Mouse (Mus musculus) kidney, embryonic 14.5 days (tissue): ENCODE data around the gene Gpat2. TPM values are rescaled to one million over a fixed set of nuclear protein-coding genes. Genes with fewer than 3 reads are reported as not detected.

Experiments
- ATAC-seq: fragments of 200-750 bp; cut with Nextera tagmentation; 2 replicates; pipeline ENCODE4 v1.8.0; 2017; ENCODE audit warnings: moderate number of reproducible peaks, mild to moderate bottlenecking, moderate TSS enrichment, moderate library complexity; ENCODE audit not compliant: low FRiP score, low TSS enrichment
- H3K27ac ChIP-seq: fragments of 300-500 bp; sonication (generic); 2 replicates; pipeline ENCODE4 v1.5.1; 2014; ENCODE audit warnings: low read depth, mild to moderate bottlenecking, low read length, moderate library complexity, mixed read lengths
- H3K27me3 ChIP-seq: fragments of 300-500 bp; sonication (generic); 2 replicates; pipeline ENCODE4 v1.6.1; 2014; ENCODE audit warnings: mild to moderate bottlenecking, low read length; ENCODE audit not compliant: control insufficient read depth, insufficient read depth
- H3K36me3 ChIP-seq: fragments of 300-500 bp; sonication (generic); 2 replicates; pipeline ENCODE4 v1.6.1; 2014; ENCODE audit warnings: low read length, mixed read lengths; ENCODE audit not compliant: control insufficient read depth, insufficient read depth
- H3K4me1 ChIP-seq: fragments of 300-500 bp; sonication (generic); 2 replicates; pipeline ENCODE4 v1.6.1; 2014; ENCODE audit warnings: low read length, mixed read lengths; ENCODE audit not compliant: control insufficient read depth, insufficient read depth
- H3K4me2 ChIP-seq: fragments of 300-500 bp; sonication (generic); replicated peaks from 2 replicates; pipeline ENCODE4 v1.6.1; 2014; ENCODE audit warnings: low read depth, mild to moderate bottlenecking, low read length
- H3K4me3 ChIP-seq: fragments of 300-500 bp; sonication (generic); 2 replicates; pipeline ENCODE4 v1.5.1; 2014; ENCODE audit warnings: mild to moderate bottlenecking, low read length
- H3K9ac ChIP-seq: fragments of 300-500 bp; sonication (generic); 2 replicates; pipeline ENCODE4 v1.6.1; 2014; ENCODE audit warnings: low read depth, mild to moderate bottlenecking, low read length, moderate library complexity
- H3K9me3 ChIP-seq: fragments of 300-500 bp; sonication (generic); 2 replicates; pipeline ENCODE4 v1.6.1; 2016; ENCODE audit warnings: low read length; ENCODE audit not compliant: control insufficient read depth
- WGBS: fragments of 180-500 bp; shearing (Covaris S2); extraction: QIAGEN DNeasy Blood & Tissue Kit; methylation state at CpG from one replicate; pipeline ENCODE4 v1.1.7; 2014; 5-methylcytosine and 5-hydroxymethylcytosine counted together
- polyA plus RNA-seq: library from polyadenylated mRNA; unstranded; fragments of >200 nt; fragmentation: Nextera tagmentation; extraction: Ambion mirVana; gene quantifications from 2 replicates; pipeline ENCODE4 v1.2.1, GENCODE M21; 2014

Gene Gpat2
- polyA plus RNA-seq, 1 experiment from 2014 or later = 0.15 TPM

DNA sequence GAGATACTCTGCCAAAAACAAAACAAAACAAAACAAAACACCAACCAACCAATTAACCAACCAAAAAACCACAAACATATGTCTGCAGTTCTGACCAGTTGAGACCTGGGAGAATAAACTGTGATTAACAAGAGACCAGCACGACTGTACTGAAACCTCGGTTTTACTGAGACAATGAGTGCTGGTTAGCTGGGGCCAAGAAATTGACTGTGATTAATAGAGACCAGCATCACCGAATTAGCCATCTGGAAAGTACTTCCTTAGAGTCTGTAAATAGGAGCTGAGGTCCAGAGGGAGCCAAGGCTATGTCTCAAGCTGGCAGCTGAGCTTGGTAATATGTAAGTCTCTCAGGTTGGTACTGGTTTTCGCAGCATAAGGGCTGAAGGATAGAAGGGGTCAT, 34.2 kb upstream of the Gpat2 start:
- ATAC-seq = no peak
- H3K27ac ChIP-seq = no peak overlapping the region
- no peaks in the 10 kb centered on the region for H3K9me3 ChIP-seq
- 67% methylated on average over 4 of the region's 4 CpGs for WGBS
- H3K4me2 ChIP-seq = no peak overlapping the region
- no peaks in the 10 kb centered on the region for H3K4me1 ChIP-seq
- no peak overlapping the region for H3K9ac ChIP-seq
- no peaks in the 10 kb centered on the region for H3K36me3 ChIP-seq
- H3K4me3 ChIP-seq = no peak overlapping the region
- no peaks in the 10 kb centered on the region for H3K27me3 ChIP-seq

GRCm38 (mm10) chr2:127391323-127391722, 33.7 kb upstream of the Gpat2 start:
- H3K4me1 ChIP-seq = no peaks in the 10 kb centered on the region
- no peak for ATAC-seq
- H3K27me3 ChIP-seq = no peaks in the 10 kb centered on the region
- no peaks in the 10 kb centered on the region for H3K9me3 ChIP-seq
- H3K27ac ChIP-seq = no peak overlapping the region
- 70% methylated on average over 3 of the region's 3 CpGs for WGBS
- no peak overlapping the region for H3K4me2 ChIP-seq
- H3K9ac ChIP-seq = no peak overlapping the region
- no peaks in the 10 kb centered on the region for H3K36me3 ChIP-seq
- H3K4me3 ChIP-seq = no peak overlapping the region

DNA sequence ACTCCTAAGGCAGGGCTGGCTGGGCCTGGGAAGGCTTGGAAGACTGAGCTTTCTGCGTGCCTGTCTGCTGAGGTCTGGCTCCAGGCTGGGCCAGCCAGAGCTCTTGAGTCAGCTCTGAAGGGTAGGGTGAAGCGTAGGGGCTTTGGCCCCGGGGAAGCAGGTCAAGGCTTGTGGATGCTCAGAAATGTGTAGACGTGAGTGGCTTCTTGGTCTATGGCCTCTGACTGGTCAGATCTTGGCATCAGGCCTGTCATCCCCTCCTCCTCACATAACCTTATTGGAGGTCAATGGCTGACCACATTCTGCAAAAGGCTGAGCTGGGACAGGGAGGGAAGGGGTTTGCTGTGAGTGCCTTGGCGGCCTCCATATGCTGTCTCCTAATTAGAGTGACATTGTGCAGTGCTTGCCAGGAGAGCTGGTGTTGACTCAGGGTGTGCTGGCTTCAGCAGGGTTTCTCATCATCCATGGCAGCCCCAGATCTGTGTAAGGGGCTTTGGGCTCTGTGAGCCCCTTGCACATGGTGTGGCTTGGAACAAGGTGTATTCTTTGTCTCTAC, 30.3 kb upstream of the Gpat2 start:
- H3K4me1 ChIP-seq = no peaks in the 10 kb centered on the region
- 81% methylated on average over 5 of the region's 5 CpGs for WGBS
- H3K4me2 ChIP-seq = no peak overlapping the region
- H3K27ac ChIP-seq = no peak overlapping the region
- H3K4me3 ChIP-seq = no peak overlapping the region
- H3K36me3 ChIP-seq = no peaks in the 10 kb centered on the region
- H3K9ac ChIP-seq = no peak overlapping the region
- ATAC-seq = no peak
- H3K27me3 ChIP-seq = no peaks in the 10 kb centered on the region
- H3K9me3 ChIP-seq = no peaks in the 10 kb centered on the region

- H3K4me3 ChIP-seq = no peak overlapping the region
- H3K9me3 ChIP-seq = no peaks in the 10 kb centered on the region
- H3K27me3 ChIP-seq = no peaks in the 10 kb centered on the region
- no peaks in the 10 kb centered on the region for H3K36me3 ChIP-seq
- H3K27ac ChIP-seq = no peak overlapping the region
- H3K4me1 ChIP-seq = no peaks in the 10 kb centered on the region
- ATAC-seq = no peak
- H3K9ac ChIP-seq = no peak overlapping the region
- WGBS = 78% methylated on average over 7 of the region's 7 CpGs
- no peak overlapping the region for H3K4me2 ChIP-seq
Observed at GRCm38 (mm10) chr2:127398738-127399137, 26.3 kb upstream of the Gpat2 start.

DNA sequence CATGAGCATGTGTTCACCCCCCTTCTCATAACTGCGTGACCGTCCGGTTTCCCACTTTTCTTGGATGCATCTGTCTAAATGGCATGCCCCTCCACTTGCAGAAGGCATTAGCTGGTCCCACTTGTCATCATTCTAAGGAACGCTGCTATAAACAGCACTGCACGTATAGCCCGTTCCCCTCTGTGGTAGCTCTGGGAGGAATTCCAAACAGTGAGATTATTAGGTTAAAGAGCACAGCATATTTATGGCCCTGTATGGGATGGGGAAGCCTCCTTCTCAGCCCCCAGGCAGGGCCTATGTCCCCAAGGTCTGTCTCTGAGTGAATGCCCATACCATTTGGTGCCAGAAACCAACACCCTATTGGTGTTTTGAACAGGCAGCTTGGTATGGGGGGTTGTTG, 13.9 kb upstream of the Gpat2 start:
- Histone ChIP-seq H3K4me2 (no peak overlapping the region), H3K27ac (no peak overlapping the region), H3K36me3 (no peaks in the 10 kb centered on the region), H3K9ac (no peak overlapping the region), H3K9me3 (no peaks in the 10 kb centered on the region), H3K4me3 (no peak overlapping the region), H3K27me3 (no peaks in the 10 kb centered on the region), H3K4me1 (no peaks in the 10 kb centered on the region)
- ATAC-seq = no peak
- WGBS = 82% methylated on average over 6 of the region's 6 CpGs

DNA sequence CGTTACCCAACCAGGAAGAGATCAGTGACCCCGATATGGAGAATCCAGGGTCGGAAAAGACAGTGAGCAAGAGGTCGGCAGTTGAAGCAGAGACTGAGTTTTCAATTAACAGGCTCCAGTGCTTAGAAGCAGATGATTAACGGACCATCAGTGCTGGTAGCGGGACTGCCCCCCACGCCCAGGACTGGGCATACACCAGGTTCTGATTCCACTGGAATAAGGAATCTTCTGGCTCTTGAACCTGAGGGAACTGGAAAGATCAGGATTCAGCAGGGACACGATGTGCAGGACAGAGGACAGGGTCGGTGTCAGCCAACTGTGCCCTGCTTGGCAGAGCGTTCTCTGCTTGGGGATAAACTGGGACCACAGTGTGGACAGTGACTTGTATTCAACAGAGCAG, 9.2 kb upstream of the Gpat2 start:
- 41% methylated on average over 10 of the region's 10 CpGs for WGBS
- peak; percentile 64; the same call in 1 of the 2 replicates for ATAC-seq

DNA sequence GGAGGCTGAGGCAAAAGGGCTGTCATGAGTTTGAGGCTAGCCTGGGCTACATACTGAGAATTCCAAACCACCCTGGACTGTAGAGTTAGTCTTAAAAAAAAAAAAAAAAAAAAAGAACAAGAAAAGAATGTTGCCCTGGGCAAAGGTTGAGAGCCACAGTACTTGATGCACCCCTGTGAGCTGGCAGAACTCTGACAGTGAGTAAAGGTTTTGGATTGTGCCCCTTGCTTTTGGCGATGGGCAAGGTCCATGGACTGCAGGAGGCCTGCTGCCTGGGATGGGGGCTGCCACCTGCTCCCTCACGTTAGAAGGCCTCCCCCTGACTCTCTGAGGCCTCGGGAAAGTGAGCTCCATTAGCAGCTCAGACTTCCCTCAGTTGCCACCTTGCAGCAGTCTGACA, 8.3 kb upstream of the Gpat2 start:
- H3K4me1 ChIP-seq = no peaks in the 10 kb centered on the region
- no peak overlapping the region for H3K4me3 ChIP-seq
- no peaks in the 10 kb centered on the region for H3K27me3 ChIP-seq
- WGBS = 53% methylated on average over 3 of the region's 3 CpGs
- H3K9me3 ChIP-seq = no peaks in the 10 kb centered on the region
- no peak overlapping the region for H3K9ac ChIP-seq
- no peak overlapping the region for H3K27ac ChIP-seq
- H3K36me3 ChIP-seq = no peaks in the 10 kb centered on the region
- ATAC-seq = no peak
- H3K4me2 ChIP-seq = no peak overlapping the region

More for the DNA sequence above, 9.2 kb upstream of the Gpat2 start:
- Histone ChIP-seq H3K4me3 (no peak overlapping the region), H3K9me3 (no peaks in the 10 kb centered on the region), H3K9ac (no peak overlapping the region), H3K4me2 (no peak overlapping the region), H3K27me3 (no peaks in the 10 kb centered on the region), H3K27ac (no peak overlapping the region), H3K36me3 (no peaks in the 10 kb centered on the region), H3K4me1 (no peaks in the 10 kb centered on the region)

DNA sequence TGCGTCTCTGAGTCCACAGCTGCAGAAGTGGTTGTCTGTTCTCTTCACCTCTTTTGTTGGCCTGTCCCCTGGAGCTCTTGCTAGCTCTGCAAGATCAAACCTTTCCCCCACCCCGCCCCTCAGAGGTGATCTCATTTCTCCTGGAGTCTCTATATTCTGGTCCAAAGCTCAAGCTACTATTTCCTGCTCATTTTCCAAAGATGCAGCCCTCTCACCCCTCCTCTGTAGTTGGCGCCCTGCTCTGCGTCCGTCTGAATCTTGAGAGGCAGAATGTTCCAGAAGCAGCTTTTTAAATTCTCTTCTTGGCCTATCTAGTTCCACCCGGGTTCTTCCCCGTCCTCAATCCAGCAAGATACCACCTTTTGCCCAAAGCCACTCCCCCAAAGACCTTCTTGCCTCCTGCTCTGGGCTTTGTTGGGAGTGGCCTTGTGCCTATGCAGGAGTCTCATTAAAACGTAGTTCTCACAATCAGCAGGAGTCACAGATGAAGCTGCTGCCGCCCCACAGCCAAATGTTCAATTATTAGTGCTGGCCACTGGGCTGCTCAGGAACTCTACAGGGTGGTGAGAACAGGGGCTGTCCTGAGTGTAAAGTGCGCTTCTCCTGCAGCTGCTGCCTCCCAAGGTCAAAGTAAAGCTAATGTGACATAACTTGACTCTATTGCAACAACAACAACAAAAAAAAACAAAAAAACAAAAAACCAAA, 6.6 kb upstream of the Gpat2 start:
- Histone ChIP-seq H3K27ac (no peak overlapping the region), H3K4me3 (no peak overlapping the region), H3K36me3 (no peaks in the 10 kb centered on the region), H3K9ac (no peak overlapping the region), H3K27me3 (no peaks in the 10 kb centered on the region), H3K4me2 (no peak overlapping the region), H3K9me3 (no peaks in the 10 kb centered on the region), H3K4me1 (no peaks in the 10 kb centered on the region)
- WGBS = 55% methylated on average over 10 of the region's 10 CpGs
- no peak for ATAC-seq

DNA sequence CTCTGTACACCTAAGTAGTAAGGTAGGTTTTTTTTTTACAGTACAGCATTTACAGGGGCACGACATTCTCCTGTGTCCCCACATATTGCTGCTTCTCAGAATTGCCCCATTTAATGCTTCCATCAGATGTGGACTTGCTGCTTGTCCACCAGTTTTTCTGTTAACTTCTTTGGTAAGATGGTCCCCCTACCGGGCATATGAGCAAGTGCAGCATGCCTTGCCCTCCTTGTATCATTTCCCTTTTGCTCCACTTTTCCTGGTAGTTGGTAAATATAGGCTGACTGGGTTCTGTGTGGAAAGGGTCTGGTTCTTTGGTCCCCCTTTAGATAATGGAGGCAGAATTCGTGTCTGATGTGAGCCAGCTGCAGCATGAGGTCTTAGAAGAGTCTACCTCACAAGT, 5.2 kb downstream of the Gpat2 start:
- Histone ChIP-seq H3K4me2 (no peak overlapping the region), H3K27ac (no peak overlapping the region), H3K36me3 (no peaks in the 10 kb centered on the region), H3K9me3 (no peaks in the 10 kb centered on the region), H3K4me1 (no peaks in the 10 kb centered on the region), H3K9ac (no peak overlapping the region), H3K27me3 (no peaks in the 10 kb centered on the region; the same call in 1 of the 2 replicates), H3K4me3 (no peak overlapping the region)
- WGBS = 27% methylated on average over 3 of the region's 3 CpGs
- ATAC-seq = no peak
